Comparison of ENCODE assay signal across 26 mouse cellular contexts in genomic region chr16:76265874-76266273, GRCm38 (mm10).
DNase-seq lines count a peak whose midpoint lies in the region; ATAC-seq lines count a peak whose summit lies in the region.
"Had no signal": no experiment of that assay in that cellular context is flagged by ENCODE, and none has a peak within 500 bp of the region (broad histone marks: within the 10 kb centered on the region; RNA-seq: fewer than 3 reads in every experiment).

No protein-coding gene starts in this region.

- H3K4me2 ChIP-seq in hindbrain, embryonic 11.5 days (replicated peaks; ENCODE audit: low read depth, low read length), result no peak overlapping the region
- H3K4me2 ChIP-seq in hindbrain, embryonic 14.5 days (replicated peaks), result no peak overlapping the region
- H3K4me2 ChIP-seq in lung, embryonic 16.5 days (ENCODE audit: low read depth, low read length), result no peak overlapping the region
- no peak overlapping the region for H3K4me2 ChIP-seq in kidney, embryonic 15.5 days
- H3K4me2 ChIP-seq: embryonic facial prominence, embryonic 12.5 days; forebrain, embryonic 13.5 days; forebrain, embryonic 15.5 days had no signal

- no peak overlapping the region for H3K4me3 ChIP-seq in hindbrain, embryonic 11.5 days (ENCODE audit: low read depth, low read length)
- H3K4me3 ChIP-seq in hindbrain, embryonic 14.5 days (replicated peaks; ENCODE audit: low read length), result no peak overlapping the region
- H3K4me3 ChIP-seq in lung, embryonic 16.5 days (ENCODE audit: low read length), result no peak overlapping the region
- no peak overlapping the region for H3K4me3 ChIP-seq in kidney, embryonic 15.5 days (replicated peaks)
- H3K4me3 ChIP-seq: embryonic facial prominence, embryonic 10.5 days; embryonic facial prominence, embryonic 12.5 days; forebrain, embryonic 13.5 days; forebrain, embryonic 15.5 days had no signal

- WGBS in hindbrain, embryonic 11.5 days, result 16% methylated on average over 2 of the region's 2 CpGs
- WGBS in hindbrain, embryonic 14.5 days, result 7% methylated on average over 2 of the region's 2 CpGs
- 42% methylated on average over 2 of the region's 2 CpGs for WGBS in lung, embryonic 16.5 days
- WGBS in kidney, embryonic 15.5 days, result 46% methylated on average over 2 of the region's 2 CpGs

- H3K27ac ChIP-seq in hindbrain, embryonic 11.5 days (ENCODE audit: low read depth, low read length), result no peak overlapping the region
- no peak overlapping the region for H3K27ac ChIP-seq in hindbrain, embryonic 14.5 days
- no peak overlapping the region for H3K27ac ChIP-seq in lung, embryonic 16.5 days (ENCODE audit: low read length)
- H3K27ac ChIP-seq in kidney, embryonic 15.5 days, result no peak overlapping the region
- H3K27ac ChIP-seq: embryonic facial prominence, embryonic 10.5 days; embryonic facial prominence, embryonic 12.5 days; forebrain, embryonic 13.5 days; forebrain, embryonic 15.5 days had no signal

- no peak for ATAC-seq in hindbrain, embryonic 11.5 days (ENCODE audit: low FRiP score)
- no peak for ATAC-seq in hindbrain, embryonic 14.5 days (ENCODE audit: low FRiP score)
- peak; percentile 52 for ATAC-seq in lung, embryonic 16.5 days (ENCODE audit: low read depth)
- 0 out of 2 replicates have a peak, but pooled peaks have one; percentile 35 for ATAC-seq in megakaryocyte, adult 5-6 weeks (ENCODE audit: poor library complexity, severe bottlenecking)
- no peak for ATAC-seq in kidney, embryonic 15.5 days (replicated peaks; ENCODE audit: low FRiP score)
- ATAC-seq: activated CD4-positive, CD25-positive, alpha-beta regulatory T cell, adult 4 months; CD4-positive, CD25-positive, alpha-beta regulatory T cell, adult 4 months; forebrain, embryonic 13.5 days; forebrain, embryonic 15.5 days; Patski had no signal

- no peaks in the 10 kb centered on the region for H3K9me3 ChIP-seq in hindbrain, embryonic 11.5 days (ENCODE audit: control insufficient read depth, low read length)
- H3K9me3 ChIP-seq in hindbrain, embryonic 14.5 days (ENCODE audit: control insufficient read depth, low read length), result no peaks in the 10 kb centered on the region
- no peaks in the 10 kb centered on the region for H3K9me3 ChIP-seq in lung, embryonic 16.5 days (ENCODE audit: control insufficient read depth, low read length)
- H3K9me3 ChIP-seq in kidney, embryonic 15.5 days (replicated peaks), result no peaks in the 10 kb centered on the region
- H3K9me3 ChIP-seq: embryonic facial prominence, embryonic 10.5 days; embryonic facial prominence, embryonic 12.5 days; forebrain, embryonic 13.5 days; forebrain, embryonic 15.5 days; G1E had no signal

- H3K27me3 ChIP-seq in hindbrain, embryonic 11.5 days (ENCODE audit: control insufficient read depth, insufficient read depth, low read length), result no peaks in the 10 kb centered on the region
- H3K27me3 ChIP-seq in hindbrain, embryonic 14.5 days (ENCODE audit: control insufficient read depth, insufficient read depth, low read length), result no peaks in the 10 kb centered on the region
- no peaks in the 10 kb centered on the region for H3K27me3 ChIP-seq in lung, embryonic 16.5 days (ENCODE audit: control insufficient read depth, insufficient read depth, low read depth, low read length)
- no peaks in the 10 kb centered on the region for H3K27me3 ChIP-seq in kidney, embryonic 15.5 days
- H3K27me3 ChIP-seq: CH12.LX; embryonic facial prominence, embryonic 12.5 days; forebrain, embryonic 13.5 days; forebrain, embryonic 15.5 days; Patski had no signal

- no peak overlapping the region for H3K9ac ChIP-seq in hindbrain, embryonic 11.5 days (ENCODE audit: low read depth, low read length)
- no peak overlapping the region for H3K9ac ChIP-seq in hindbrain, embryonic 14.5 days
- H3K9ac ChIP-seq in lung, embryonic 16.5 days (ENCODE audit: low read length), result no peak overlapping the region
- H3K9ac ChIP-seq in kidney, embryonic 15.5 days, result no peak overlapping the region
- H3K9ac ChIP-seq: embryonic facial prominence, embryonic 12.5 days; forebrain, embryonic 13.5 days; forebrain, embryonic 15.5 days had no signal

- no peaks in the 10 kb centered on the region for H3K36me3 ChIP-seq in hindbrain, embryonic 11.5 days (ENCODE audit: control insufficient read depth, insufficient read depth, low read length)
- H3K36me3 ChIP-seq in hindbrain, embryonic 14.5 days (replicated peaks; ENCODE audit: control insufficient read depth, insufficient read depth), result no peaks in the 10 kb centered on the region
- no peaks in the 10 kb centered on the region for H3K36me3 ChIP-seq in lung, embryonic 16.5 days (ENCODE audit: control insufficient read depth, insufficient read depth, low read length)
- H3K36me3 ChIP-seq in kidney, embryonic 15.5 days, result no peaks in the 10 kb centered on the region
- H3K36me3 ChIP-seq: embryonic facial prominence, embryonic 10.5 days; embryonic facial prominence, embryonic 12.5 days; forebrain, embryonic 15.5 days; G1E had no signal

- no peaks in the 10 kb centered on the region for H3K4me1 ChIP-seq in hindbrain, embryonic 11.5 days (replicated peaks; ENCODE audit: control insufficient read depth, insufficient read depth, low read length)
- H3K4me1 ChIP-seq in hindbrain, embryonic 14.5 days (replicated peaks; ENCODE audit: control insufficient read depth, insufficient read depth, low read length), result no peaks in the 10 kb centered on the region
- no peaks in the 10 kb centered on the region for H3K4me1 ChIP-seq in lung, embryonic 16.5 days (replicated peaks; ENCODE audit: control insufficient read depth, insufficient read depth, low read length)
- H3K4me1 ChIP-seq in kidney, embryonic 15.5 days, result no peaks in the 10 kb centered on the region
- H3K4me1 ChIP-seq: embryonic facial prominence, embryonic 10.5 days; embryonic facial prominence, embryonic 12.5 days; forebrain, embryonic 13.5 days; forebrain, embryonic 15.5 days had no signal

- DNase-seq in hindbrain, embryonic 11.5 days (ENCODE audit: low spot score), result peak; percentile 3
- no peak for DNase-seq in hindbrain, embryonic 14.5 days (ENCODE audit: low spot score)
- no peak for DNase-seq in lung, postnatal 36 days
- peak; percentile 22 for DNase-seq in retina, postnatal 1 day
- no peak for DNase-seq in retina, embryonic 14.5 days (ENCODE audit: low spot score)
- DNase-seq: adrenal gland, adult 8-10 months; adrenal gland, postnatal 14 days; adrenal gland, postnatal 36 days; B cell, adult 2 months; cerebellum, adult 11 months; cerebellum, adult 18-20 months; cerebellum, adult 8-10 months; cerebellum, adult 9-11 months; cerebellum, postnatal 14 days had no signal

Comparison
In these comparisons a context has a peak if more than half of its experiments do, and no peak if none do; other contexts are left out.
1. DNase-seq: peak in hindbrain, embryonic 11.5 days (single experiment) and retina, postnatal 1 day (single experiment); none in hindbrain, embryonic 14.5 days (single experiment), lung, postnatal 36 days (single experiment) and retina, embryonic 14.5 days (single experiment).
2. ATAC-seq: peak in lung, embryonic 16.5 days (single experiment) and megakaryocyte, adult 5-6 weeks (single experiment); none in hindbrain, embryonic 11.5 days (single experiment), hindbrain, embryonic 14.5 days (single experiment) and kidney, embryonic 15.5 days (single experiment).